Mouse (Mus musculus) lung, postnatal 0 days (tissue): ENCODE data around the gene Mapk10.

Source experiments
- CTCF ChIP-seq: IDR thresholded peaks from 2 replicates; pipeline ENCODE4 v1.5.1; 2016; ENCODE audit warnings: antibody characterized with exemption, mild to moderate bottlenecking
- EP300 ChIP-seq: IDR thresholded peaks from 2 replicates; pipeline ENCODE4 v1.6.1; 2016; ENCODE audit warnings: antibody characterized with exemption, mild to moderate bottlenecking, control low read depth

DNA sequence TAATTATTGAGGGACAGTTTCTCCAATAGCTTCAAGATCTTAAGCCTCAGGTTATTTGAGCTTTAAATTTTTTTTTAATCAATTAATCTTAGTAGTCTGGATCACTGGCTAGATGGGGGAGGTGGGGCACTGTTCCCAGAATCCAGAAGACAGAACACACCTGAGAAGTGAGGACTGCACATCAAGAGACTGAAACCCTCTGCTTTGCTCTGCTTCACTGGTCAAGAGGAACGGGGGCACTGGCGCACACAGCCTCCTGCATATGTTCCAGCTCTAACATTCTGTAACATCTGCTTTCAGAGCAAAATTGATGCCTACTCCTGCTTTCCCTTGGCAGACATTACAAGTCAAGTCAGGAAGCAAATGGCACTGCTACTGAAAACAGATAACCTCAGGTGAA, 290.9 kb downstream of the Mapk10 start:
- TF ChIP-seq CTCF (no peak), EP300 (no peak)
